9 mouse cellular contexts compared by ENCODE assay signal in the genomic region with DNA sequence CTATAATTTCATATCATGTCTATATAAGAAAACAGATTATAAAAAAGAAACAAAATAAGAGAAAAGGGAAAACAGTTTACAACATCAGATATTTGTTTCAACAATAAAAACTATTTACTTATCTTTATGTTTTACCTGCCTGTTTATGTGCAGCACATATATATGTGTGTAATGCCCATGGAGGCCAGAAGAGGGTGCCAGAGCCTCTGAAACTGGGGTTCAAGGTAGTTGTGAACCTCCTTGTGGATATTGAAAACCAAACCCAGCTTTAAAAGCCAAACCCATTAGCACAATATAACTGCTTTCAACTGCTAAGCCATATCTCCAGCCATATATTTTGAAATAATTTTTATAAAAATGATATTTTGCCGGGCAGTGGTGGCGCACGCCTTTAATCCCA. TPM values are rescaled to one million over a fixed set of nuclear protein-coding genes. Genes with fewer than 3 reads are reported as not detected.
DNase-seq lines count a peak whose midpoint lies in the region; ATAC-seq and TF ChIP-seq lines count a peak whose summit lies in the region.
"Had no signal": no experiment of that assay in that cellular context is flagged by ENCODE, and none has a peak within 500 bp of the region (broad histone marks: within the 10 kb centered on the region; RNA-seq: fewer than 3 reads in every experiment).

No protein-coding gene starts in this region.

- H3K27ac ChIP-seq in intestine, postnatal 0 days (ENCODE audit: low read depth, low read length) = no peak overlapping the region
- H3K27ac ChIP-seq in intestine, embryonic 15.5 days = no peak overlapping the region
- H3K27ac ChIP-seq in embryonic facial prominence, embryonic 14.5 days (replicated peaks; ENCODE audit: low read depth, low read length) = no peak overlapping the region
- no peak overlapping the region for H3K27ac ChIP-seq in neural tube, embryonic 11.5 days (ENCODE audit: low read depth, low read length)
- H3K27ac ChIP-seq: limb, embryonic 12.5 days had no signal

- H3K9ac ChIP-seq in intestine, postnatal 0 days (ENCODE audit: low read depth, low read length) = no peak overlapping the region
- no peak overlapping the region for H3K9ac ChIP-seq in intestine, embryonic 15.5 days
- no peak overlapping the region for H3K9ac ChIP-seq in embryonic facial prominence, embryonic 14.5 days (ENCODE audit: low read depth, low read length)
- no peak overlapping the region for H3K9ac ChIP-seq in neural tube, embryonic 11.5 days (ENCODE audit: low read length)
- H3K9ac ChIP-seq: limb, embryonic 12.5 days had no signal

- WGBS in intestine, postnatal 0 days = 74% methylated on average over 3 of the region's 3 CpGs
- WGBS in intestine, embryonic 15.5 days = 74% methylated on average over 3 of the region's 3 CpGs
- 69% methylated on average over 3 of the region's 3 CpGs for WGBS in embryonic facial prominence, embryonic 14.5 days
- WGBS in large intestine, adult 2 months = 83% methylated on average over 3 of the region's 3 CpGs
- WGBS in neural tube, embryonic 11.5 days = 73% methylated on average over 3 of the region's 3 CpGs

- no peak overlapping the region for H3K4me2 ChIP-seq in intestine, postnatal 0 days (replicated peaks; ENCODE audit: low read depth)
- H3K4me2 ChIP-seq in intestine, embryonic 15.5 days (replicated peaks) = no peak overlapping the region
- no peak overlapping the region for H3K4me2 ChIP-seq in embryonic facial prominence, embryonic 14.5 days (ENCODE audit: low read depth, low read length)
- H3K4me2 ChIP-seq in neural tube, embryonic 11.5 days (ENCODE audit: low read depth) = no peak overlapping the region
- H3K4me2 ChIP-seq: limb, embryonic 12.5 days had no signal

- no peaks in the 10 kb centered on the region for H3K27me3 ChIP-seq in intestine, postnatal 0 days (replicated peaks; ENCODE audit: control insufficient read depth, insufficient read depth, low read length)
- H3K27me3 ChIP-seq in intestine, embryonic 15.5 days (replicated peaks) = no peaks in the 10 kb centered on the region
- no peaks in the 10 kb centered on the region for H3K27me3 ChIP-seq in embryonic facial prominence, embryonic 14.5 days (replicated peaks; ENCODE audit: control insufficient read depth, insufficient read depth, low read length)
- H3K27me3 ChIP-seq in neural tube, embryonic 11.5 days (ENCODE audit: control insufficient read depth, insufficient read depth, low read length) = no peaks in the 10 kb centered on the region
- H3K27me3 ChIP-seq: limb, embryonic 12.5 days had no signal

- H3K36me3 ChIP-seq in intestine, postnatal 0 days (ENCODE audit: control insufficient read depth, insufficient read depth) = no peaks in the 10 kb centered on the region
- no peaks in the 10 kb centered on the region for H3K36me3 ChIP-seq in intestine, embryonic 15.5 days
- no peaks in the 10 kb centered on the region for H3K36me3 ChIP-seq in embryonic facial prominence, embryonic 14.5 days (ENCODE audit: control insufficient read depth, insufficient read depth, low read length)
- H3K36me3 ChIP-seq in neural tube, embryonic 11.5 days (ENCODE audit: control insufficient read depth, insufficient read depth, low read length) = no peaks in the 10 kb centered on the region
- H3K36me3 ChIP-seq: limb, embryonic 12.5 days had no signal

- H3K4me1 ChIP-seq in intestine, postnatal 0 days (replicated peaks; ENCODE audit: control insufficient read depth, insufficient read depth, low read length) = no peaks in the 10 kb centered on the region
- H3K4me1 ChIP-seq in intestine, embryonic 15.5 days (replicated peaks) = no peaks in the 10 kb centered on the region; the same call in 1 of the 2 replicates
- H3K4me1 ChIP-seq in embryonic facial prominence, embryonic 14.5 days (ENCODE audit: control insufficient read depth, insufficient read depth, low read length) = no peaks in the 10 kb centered on the region
- no peaks in the 10 kb centered on the region for H3K4me1 ChIP-seq in neural tube, embryonic 11.5 days (ENCODE audit: control insufficient read depth, insufficient read depth, low read length)

- peak; percentile 84 for TF ChIP-seq CTCF in intestine, postnatal 0 days (IDR thresholded peaks at IDR 0.05; ENCODE audit: low read depth)

- DNase-seq in CD4-positive helper T cell, adult 2 months (ENCODE audit: low read depth, low spot score) = peak; percentile 30
- DNase-seq in T-cell, adult 2 months (ENCODE audit: low spot score) = peak; percentile 19
- peak; percentile 14 for DNase-seq in embryonic facial prominence, embryonic 14.5 days (ENCODE audit: low spot score)
- DNase-seq in large intestine, adult 2 months (ENCODE audit: low read depth, low spot score) = peak; percentile 43
- DNase-seq in neural tube, embryonic 11.5 days (ENCODE audit: low spot score) = peak; percentile 60
- no peak for DNase-seq in adipocyte (ENCODE audit: low spot score)

- H3K9me3 ChIP-seq in intestine, postnatal 0 days (ENCODE audit: control insufficient read depth) = no peaks in the 10 kb centered on the region
- no peaks in the 10 kb centered on the region for H3K9me3 ChIP-seq in intestine, embryonic 15.5 days
- no peaks in the 10 kb centered on the region for H3K9me3 ChIP-seq in embryonic facial prominence, embryonic 14.5 days (ENCODE audit: control insufficient read depth, low read length)
- H3K9me3 ChIP-seq in neural tube, embryonic 11.5 days (ENCODE audit: control insufficient read depth, low read length) = no peaks in the 10 kb centered on the region

- ATAC-seq in intestine, postnatal 0 days = no peak
- ATAC-seq in intestine, embryonic 15.5 days = no peak
- no peak for ATAC-seq in embryonic facial prominence, embryonic 14.5 days (ENCODE audit: low read depth)
- ATAC-seq in neural tube, embryonic 11.5 days (ENCODE audit: insufficient read depth, low FRiP score, low TSS enrichment) = no peak

- no peak overlapping the region for H3K4me3 ChIP-seq in intestine, postnatal 0 days (ENCODE audit: low read depth, low read length)
- H3K4me3 ChIP-seq in intestine, embryonic 15.5 days (replicated peaks) = no peak overlapping the region
- H3K4me3 ChIP-seq in embryonic facial prominence, embryonic 14.5 days (ENCODE audit: low read depth, low read length) = no peak overlapping the region
- no peak overlapping the region for H3K4me3 ChIP-seq in neural tube, embryonic 11.5 days (ENCODE audit: low read depth, low read length)
- H3K4me3 ChIP-seq: limb, embryonic 12.5 days had no signal

RNA-seq across cellular contexts. Expression of gene Abca5, which starts 27.5 kb away (rescaled TPM):
- 1.5 and 2.4 TPM in 2 replicates for polyA plus RNA-seq in intestine, postnatal 0 days (2015; fragmentation: Nextera tagmentation; extraction: Ambion mirVana)
- polyA plus RNA-seq in intestine, embryonic 15.5 days (2015; fragmentation: Nextera tagmentation; extraction: Ambion mirVana) = 2.4 and 2.9 TPM in 2 replicates
- 9.8 and 11.2 TPM in 2 replicates for polyA plus RNA-seq in embryonic facial prominence, embryonic 14.5 days (2014; fragmentation: Nextera tagmentation; extraction: Ambion mirVana)
- polyA plus RNA-seq in large intestine, adult 2 months (2012; rRNA removed) = 0.20 and 0.29 TPM in 2 replicates
- 4.4 and 5.8 TPM in 2 replicates for polyA plus RNA-seq in neural tube, embryonic 11.5 days (2014; fragmentation: Nextera tagmentation; extraction: Ambion mirVana)

RNA-seq across cellular contexts. Expression of gene Map2k6, which starts 33.9 kb away (rescaled TPM):
- 3.4 and 3.8 TPM in 2 replicates for polyA plus RNA-seq in intestine, postnatal 0 days (2015; fragmentation: Nextera tagmentation; extraction: Ambion mirVana)
- 17.8 and 18.9 TPM in 2 replicates for polyA plus RNA-seq in intestine, embryonic 15.5 days (2015; fragmentation: Nextera tagmentation; extraction: Ambion mirVana)
- polyA plus RNA-seq in embryonic facial prominence, embryonic 14.5 days (2014; fragmentation: Nextera tagmentation; extraction: Ambion mirVana) = 15.5 and 18.5 TPM in 2 replicates
- 3.5 and 4.5 TPM in 2 replicates for polyA plus RNA-seq in large intestine, adult 2 months (2012; rRNA removed)
- 32.1 and 33.7 TPM in 2 replicates for polyA plus RNA-seq in neural tube, embryonic 11.5 days (2014; fragmentation: Nextera tagmentation; extraction: Ambion mirVana)
